Mouse (Mus musculus) liver, adult 2 months (tissue): Measurements from ENCODE around the gene Nlrc3. TPM values are rescaled to one million over a fixed set of nuclear protein-coding genes. Genes with fewer than 3 reads are reported as not detected.
"Not testable (repeated sequence)": the region's sequence is repeated elsewhere in the genome, so short reads cannot be mapped to it uniquely, and the experiment has no call there.

ENCODE experiments used
- DNase-seq: peaks from one replicate; pipeline ENCODE4 v3.0.0-alpha.2; 2011; ENCODE audit warnings: low read depth, low spot score; ENCODE audit errors: extremely low read depth
- H3K27ac ChIP-seq: fragments of 200-500 bp; replicated peaks from 2 replicates; pipeline ENCODE4 v1.5.1; 2012; ENCODE audit warnings: low read depth, mild to moderate bottlenecking, control low read depth, inconsistent platforms, low read length; ENCODE audit not compliant: insufficient read depth
- H3K27me3 ChIP-seq: fragments of 200-500 bp; 2 replicates; pipeline ENCODE4 v1.6.1; 2012; ENCODE audit warnings: mild to moderate bottlenecking, moderate library complexity, low read length, inconsistent platforms; ENCODE audit not compliant: control insufficient read depth, insufficient read depth
- H3K36me3 ChIP-seq: fragments of 200-500 bp; 2 replicates; pipeline ENCODE4 v1.6.1; 2012; ENCODE audit warnings: low read length, inconsistent platforms; ENCODE audit not compliant: control insufficient read depth, insufficient read depth
- H3K4me1 ChIP-seq: fragments of 200-500 bp; 2 replicates; pipeline ENCODE4 v1.6.1; 2011; ENCODE audit warnings: low read length; ENCODE audit not compliant: control insufficient read depth, insufficient read depth
- H3K4me3 ChIP-seq: fragments of 200-500 bp; 2 replicates; pipeline ENCODE4 v1.5.1; 2011; ENCODE audit warnings: low read depth, mild to moderate bottlenecking, control low read depth, low read length, moderate library complexity; ENCODE audit not compliant: insufficient read depth
- H3K79me2 ChIP-seq: fragments of 200-500 bp; 2 replicates; pipeline ENCODE4 v1.6.1; 2012; ENCODE audit warnings: inconsistent platforms, mild to moderate bottlenecking, low read length, moderate library complexity; ENCODE audit not compliant: control insufficient read depth, insufficient read depth
- H3K9ac ChIP-seq: fragments of 200-500 bp; 2 replicates; pipeline ENCODE4 v1.6.1; 2012; ENCODE audit warnings: low read depth, mild to moderate bottlenecking, control low read depth, inconsistent platforms, low read length
- CTCF ChIP-seq: fragments of 200-500 bp; IDR thresholded peaks from 2 replicates; pipeline ENCODE4 v1.5.1; 2011; ENCODE audit warnings: low read depth, low read length, control low read depth
- POLR2A ChIP-seq: fragments of 200-500 bp; IDR thresholded peaks from 2 replicates; pipeline ENCODE4 v1.6.1; 2011; ENCODE audit warnings: low read length, control low read depth; ENCODE audit not compliant: insufficient read depth; ENCODE audit errors: extremely low read depth
- WGBS: fragments of 180-500 bp; shearing (Covaris S2); methylation state at CpG from one replicate; pipeline ENCODE4 v1.1.7; 2018; 5-methylcytosine and 5-hydroxymethylcytosine counted together
- polyA plus RNA-seq: library from polyadenylated mRNA; depleted of rRNA; stranded (reverse); fragments of >200 nt; gene quantifications from 2 replicates; pipeline ENCODE4 v1.2.3, GENCODE M21; 2012; rRNA removed
- total RNA-seq: library from RNA; depleted of rRNA; stranded (reverse); fragments of >200 nt; gene quantifications from 2 replicates; pipeline ENCODE4 v1.2.3, GENCODE M21; 2014; rRNA removed

The Nlrc3 gene
- total RNA-seq, result 0.18 and 0.20 TPM in 2 replicates
- polyA plus RNA-seq, result 0.29 and 0.67 TPM in 2 replicates

- H3K27me3 ChIP-seq, result no peaks in the 10 kb centered on the region
- DNase-seq, result no peak
- H3K9ac ChIP-seq, result no peak within 1 kb of the TSS
- TF ChIP-seq POLR2A, result no peak
- no peak for TF ChIP-seq CTCF
- WGBS, result 63% methylated on average over 4 of the region's 4 CpGs
- no peak within 1 kb of the TSS for H3K27ac ChIP-seq
- H3K36me3 ChIP-seq, result no peaks in the 10 kb centered on the region; the same call in 1 of the 2 replicates
- H3K79me2 ChIP-seq, result no peaks in the 10 kb centered on the region
- H3K4me3 ChIP-seq, result peak within 1 kb of the TSS; percentile 26; the same call in 1 of the 2 replicates
- no peaks in the 10 kb centered on the region for H3K4me1 ChIP-seq
Measured at GRCm38 (mm10) chr16:3976251-3976671, at the start of gene Nlrc3. Gene Nlrc3, minus strand, starts transcription at chr16:3976632.

DNA sequence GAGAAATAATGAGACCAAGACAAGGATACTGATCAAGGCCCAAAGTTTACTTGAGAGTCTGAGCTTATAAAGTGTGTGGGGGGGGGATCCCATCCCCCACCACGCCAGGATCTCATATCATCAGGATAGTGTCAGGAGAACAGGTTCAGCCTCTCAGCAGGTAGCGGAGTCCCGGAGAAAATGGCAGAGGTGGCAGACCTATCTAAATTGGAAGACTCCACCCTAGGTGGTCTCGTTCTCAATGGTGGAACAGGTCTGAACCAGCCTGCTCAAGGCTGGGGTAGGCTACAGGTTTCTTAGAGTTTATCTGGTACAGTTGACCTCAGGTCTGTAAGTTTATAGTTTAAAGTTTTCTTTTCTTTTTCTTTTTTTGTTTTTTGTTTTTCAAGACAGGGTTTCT lies 46.3 kb upstream of the Nlrc3 start:
- Histone ChIP-seq H3K9ac (no peak overlapping the region), H3K4me1 (no peaks in the 10 kb centered on the region), H3K4me3 (no peak overlapping the region), H3K79me2 (no peaks in the 10 kb centered on the region), H3K36me3 (no peaks in the 10 kb centered on the region), H3K27ac (no peak overlapping the region), H3K27me3 (no peaks in the 10 kb centered on the region)
- 82% methylated on average over 4 of the region's 4 CpGs for WGBS
- TF ChIP-seq POLR2A, result no peak
- no peak for TF ChIP-seq CTCF
- no peak for DNase-seq

DNA sequence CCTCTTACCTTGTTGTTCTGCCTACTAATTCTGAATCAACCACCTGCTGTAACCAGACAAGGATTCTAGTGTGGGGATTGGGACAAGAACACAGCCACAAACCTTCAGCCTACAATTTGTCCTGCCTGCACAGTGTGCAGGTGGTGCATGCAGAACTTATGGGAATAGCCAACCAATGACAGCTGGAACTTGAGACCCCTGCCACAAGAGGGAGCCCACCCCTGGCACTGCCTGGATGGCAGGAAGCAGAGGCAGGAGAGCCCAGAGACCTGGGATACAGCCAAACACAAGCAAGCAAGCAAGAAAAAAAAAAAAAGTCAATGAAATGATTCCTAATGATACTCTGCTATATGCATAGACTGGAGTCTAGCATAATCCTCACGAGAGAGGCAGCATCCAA lies 44.8 kb upstream of the Nlrc3 start:
- H3K4me1 ChIP-seq, result no peaks in the 10 kb centered on the region
- no peaks in the 10 kb centered on the region for H3K36me3 ChIP-seq
- TF ChIP-seq POLR2A, result no peak
- TF ChIP-seq CTCF, result no peak
- H3K27ac ChIP-seq, result no peak overlapping the region
- H3K9ac ChIP-seq, result no peak overlapping the region
- no peak overlapping the region for H3K4me3 ChIP-seq
- H3K27me3 ChIP-seq, result no peaks in the 10 kb centered on the region
- no peaks in the 10 kb centered on the region for H3K79me2 ChIP-seq
- no peak for DNase-seq
- 96% methylated on average over 1 of the region's 1 CpGs for WGBS

DNA sequence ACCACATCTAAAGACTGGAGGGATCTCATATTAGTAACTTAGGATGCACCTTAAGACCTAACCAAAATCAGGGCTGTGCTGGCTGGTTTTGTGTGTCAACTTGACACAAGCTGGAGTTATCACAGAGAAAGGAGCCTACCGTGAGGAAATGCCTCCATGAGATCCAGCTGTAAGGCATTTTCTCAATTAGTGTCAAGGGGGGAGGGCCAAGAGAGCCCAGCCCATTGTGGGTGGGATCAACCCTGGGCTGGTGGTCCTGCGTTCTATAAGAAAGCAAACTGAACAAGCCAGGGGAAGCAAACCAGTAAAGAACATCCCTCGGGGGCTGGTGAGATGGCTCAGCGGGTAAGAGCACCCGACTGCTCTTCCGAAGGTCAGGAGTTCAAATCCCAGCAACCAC lies 41.0 kb upstream of the Nlrc3 start:
- 81% methylated on average over 6 of the region's 6 CpGs for WGBS
- not testable (repeated sequence) for H3K4me1 ChIP-seq, H3K27me3 ChIP-seq, DNase-seq, H3K4me3 ChIP-seq, H3K36me3 ChIP-seq, H3K27ac ChIP-seq, H3K9ac ChIP-seq, H3K79me2 ChIP-seq

- not testable (repeated sequence) for DNase-seq, H3K27ac ChIP-seq, H3K36me3 ChIP-seq, H3K4me1 ChIP-seq, H3K27me3 ChIP-seq, H3K9ac ChIP-seq, H3K79me2 ChIP-seq, H3K4me3 ChIP-seq
- WGBS, result 79% methylated on average over 17 of the region's 17 CpGs
Measured at GRCm38 (mm10) chr16:4016786-4017185, 40.4 kb upstream of the Nlrc3 start.

- Histone ChIP-seq H3K79me2 (no peaks in the 10 kb centered on the region), H3K4me3 (no peak overlapping the region), H3K27ac (no peak overlapping the region), H3K27me3 (no peaks in the 10 kb centered on the region), H3K36me3 (no peaks in the 10 kb centered on the region), H3K4me1 (no peaks in the 10 kb centered on the region), H3K9ac (no peak overlapping the region)
- no peak for TF ChIP-seq CTCF
- TF ChIP-seq POLR2A, result no peak
- WGBS, result 83% methylated on average over 5 of the region's 5 CpGs
- DNase-seq, result no peak
Measured at GRCm38 (mm10) chr16:4014040-4014668, 37.7 kb upstream of the Nlrc3 start.
